Mouse (Mus musculus): ENCODE measurements around the gene Spocd1. TPM values are rescaled to one million over a fixed set of nuclear protein-coding genes. Genes with fewer than 3 reads are reported as not detected.
A peak's percentile ranks its signal among the peaks of the same experiment; 100 is the strongest.

The Spocd1 gene
- polyA plus RNA-seq, 1 experiment from 2014 or later = not detected

- Histone ChIP-seq H3K9me3 (ENCODE audit: control insufficient read depth, low read length) (no peaks in the 10 kb centered on the region), H3K27me3 (ENCODE audit: control insufficient read depth, insufficient read depth, low read depth, low read length) (peaks cover 40% of the 10 kb centered on the region), H3K9ac (ENCODE audit: low read length) (peak overlapping the region; percentile 64)
These were observed 58.9 kb downstream of the Spocd1 start for GRCm38 (mm10) chr4:129987825-129988504.

GRCm38 (mm10) chr4:129989925-129990324, 60.9 kb downstream of the Spocd1 start:
- WGBS = 68% methylated on average over 4 of the region's 4 CpGs
- Histone ChIP-seq H3K4me1 (replicated peaks; ENCODE audit: control insufficient read depth, insufficient read depth, low read length) (peaks cover 20% of the 10 kb centered on the region), H3K9ac (ENCODE audit: low read length) (no peak overlapping the region), H3K4me3 (ENCODE audit: low read length) (no peak overlapping the region), H3K9me3 (ENCODE audit: control insufficient read depth, low read length) (no peaks in the 10 kb centered on the region), H3K27me3 (ENCODE audit: control insufficient read depth, insufficient read depth, low read depth, low read length) (peaks cover 26% of the 10 kb centered on the region), H3K4me2 (ENCODE audit: low read depth, low read length) (no peak overlapping the region), H3K36me3 (ENCODE audit: control insufficient read depth, insufficient read depth, low read length) (no peaks in the 10 kb centered on the region), H3K27ac (ENCODE audit: low read length) (no peak overlapping the region)
- no peak for ATAC-seq (ENCODE audit: low read depth)

More at GRCm38 (mm10) chr4:129987825-129988504, 58.9 kb downstream of the Spocd1 start:
- WGBS = 2% methylated on average over 41 of the region's 53 CpGs
- Histone ChIP-seq H3K4me1 (replicated peaks; ENCODE audit: control insufficient read depth, insufficient read depth, low read length) (peaks cover 28% of the 10 kb centered on the region), H3K4me2 (ENCODE audit: low read depth, low read length) (peak overlapping the region; percentile 88), H3K36me3 (ENCODE audit: control insufficient read depth, insufficient read depth, low read length) (no peaks in the 10 kb centered on the region), H3K27ac (ENCODE audit: low read length) (no peak overlapping the region), H3K4me3 (ENCODE audit: low read length) (peak overlapping the region; percentile 60)
- peak; percentile 30 for ATAC-seq (ENCODE audit: low read depth)

GRCm38 (mm10) chr4:129992720-129993119, 63.7 kb downstream of the Spocd1 start:
- Histone ChIP-seq H3K9me3 (ENCODE audit: control insufficient read depth, low read length) (no peaks in the 10 kb centered on the region), H3K27me3 (ENCODE audit: control insufficient read depth, insufficient read depth, low read depth, low read length) (peaks cover 6% of the 10 kb centered on the region; the same call in 1 of the 2 replicates), H3K27ac (ENCODE audit: low read length) (no peak overlapping the region), H3K36me3 (ENCODE audit: control insufficient read depth, insufficient read depth, low read length) (no peaks in the 10 kb centered on the region), H3K4me1 (replicated peaks; ENCODE audit: control insufficient read depth, insufficient read depth, low read length) (no peaks in the 10 kb centered on the region; the same call in 1 of the 2 replicates), H3K9ac (ENCODE audit: low read length) (no peak overlapping the region), H3K4me3 (ENCODE audit: low read length) (no peak overlapping the region), H3K4me2 (ENCODE audit: low read depth, low read length) (no peak overlapping the region)
- WGBS = 75% methylated on average over 16 of the region's 16 CpGs
- no peak for ATAC-seq (ENCODE audit: low read depth)

GRCm38 (mm10) chr4:129993213-129993612, 64.2 kb downstream of the Spocd1 start:
- H3K9ac ChIP-seq (ENCODE audit: low read length) = no peak overlapping the region
- no peak for ATAC-seq (ENCODE audit: low read depth)
- H3K27ac ChIP-seq (ENCODE audit: low read length) = no peak overlapping the region
- no peak overlapping the region for H3K4me2 ChIP-seq (ENCODE audit: low read depth, low read length)
- no peaks in the 10 kb centered on the region for H3K9me3 ChIP-seq (ENCODE audit: control insufficient read depth, low read length)
- H3K4me1 ChIP-seq (replicated peaks; ENCODE audit: control insufficient read depth, insufficient read depth, low read length) = no peaks in the 10 kb centered on the region
- H3K27me3 ChIP-seq (ENCODE audit: control insufficient read depth, insufficient read depth, low read depth, low read length) = peaks cover 2% of the 10 kb centered on the region; the same call in 1 of the 2 replicates
- no peak overlapping the region for H3K4me3 ChIP-seq (ENCODE audit: low read length)
- 79% methylated on average over 5 of the region's 5 CpGs for WGBS
- H3K36me3 ChIP-seq (ENCODE audit: control insufficient read depth, insufficient read depth, low read length) = no peaks in the 10 kb centered on the region

GRCm38 (mm10) chr4:129993944-129994695, 65.1 kb downstream of the Spocd1 start:
- Histone ChIP-seq H3K4me3 (ENCODE audit: low read length) (no peak overlapping the region), H3K36me3 (ENCODE audit: control insufficient read depth, insufficient read depth, low read length) (no peaks in the 10 kb centered on the region), H3K4me2 (ENCODE audit: low read depth, low read length) (no peak overlapping the region), H3K27ac (ENCODE audit: low read length) (no peak overlapping the region), H3K4me1 (replicated peaks; ENCODE audit: control insufficient read depth, insufficient read depth, low read length) (no peaks in the 10 kb centered on the region), H3K9me3 (ENCODE audit: control insufficient read depth, low read length) (no peaks in the 10 kb centered on the region), H3K27me3 (ENCODE audit: control insufficient read depth, insufficient read depth, low read depth, low read length) (no peaks in the 10 kb centered on the region), H3K9ac (ENCODE audit: low read length) (no peak overlapping the region)
- ATAC-seq (ENCODE audit: low read depth) = no peak
- 83% methylated on average over 16 of the region's 16 CpGs for WGBS

GRCm38 (mm10) chr4:129994728-129995127, 65.7 kb downstream of the Spocd1 start:
- Histone ChIP-seq H3K4me2 (ENCODE audit: low read depth, low read length) (no peak overlapping the region), H3K27me3 (ENCODE audit: control insufficient read depth, insufficient read depth, low read depth, low read length) (no peaks in the 10 kb centered on the region), H3K36me3 (ENCODE audit: control insufficient read depth, insufficient read depth, low read length) (no peaks in the 10 kb centered on the region), H3K9me3 (ENCODE audit: control insufficient read depth, low read length) (no peaks in the 10 kb centered on the region), H3K4me3 (ENCODE audit: low read length) (no peak overlapping the region), H3K4me1 (replicated peaks; ENCODE audit: control insufficient read depth, insufficient read depth, low read length) (no peaks in the 10 kb centered on the region), H3K9ac (ENCODE audit: low read length) (no peak overlapping the region), H3K27ac (ENCODE audit: low read length) (no peak overlapping the region)
- 84% methylated on average over 5 of the region's 5 CpGs for WGBS
- no peak for ATAC-seq (ENCODE audit: low read depth)

GRCm38 (mm10) chr4:129995255-129995654, 66.2 kb downstream of the Spocd1 start:
- Histone ChIP-seq H3K4me2 (ENCODE audit: low read depth, low read length) (no peak overlapping the region), H3K4me3 (ENCODE audit: low read length) (no peak overlapping the region), H3K4me1 (replicated peaks; ENCODE audit: control insufficient read depth, insufficient read depth, low read length) (no peaks in the 10 kb centered on the region), H3K36me3 (ENCODE audit: control insufficient read depth, insufficient read depth, low read length) (no peaks in the 10 kb centered on the region), H3K9me3 (ENCODE audit: control insufficient read depth, low read length) (no peaks in the 10 kb centered on the region), H3K27ac (ENCODE audit: low read length) (no peak overlapping the region), H3K27me3 (ENCODE audit: control insufficient read depth, insufficient read depth, low read depth, low read length) (no peaks in the 10 kb centered on the region), H3K9ac (ENCODE audit: low read length) (no peak overlapping the region)
- no peak for ATAC-seq (ENCODE audit: low read depth)
- 87% methylated on average over 8 of the region's 8 CpGs for WGBS

- Histone ChIP-seq H3K9me3 (ENCODE audit: control insufficient read depth, low read length) (no peaks in the 10 kb centered on the region), H3K4me2 (ENCODE audit: low read depth, low read length) (no peak overlapping the region), H3K27ac (ENCODE audit: low read length) (no peak overlapping the region), H3K36me3 (ENCODE audit: control insufficient read depth, insufficient read depth, low read length) (no peaks in the 10 kb centered on the region), H3K9ac (ENCODE audit: low read length) (no peak overlapping the region), H3K4me3 (ENCODE audit: low read length) (no peak overlapping the region), H3K27me3 (ENCODE audit: control insufficient read depth, insufficient read depth, low read depth, low read length) (no peaks in the 10 kb centered on the region), H3K4me1 (replicated peaks; ENCODE audit: control insufficient read depth, insufficient read depth, low read length) (no peaks in the 10 kb centered on the region; the same call in 1 of the 2 replicates)
- WGBS = 76% methylated on average over 4 of the region's 4 CpGs
- no peak for ATAC-seq (ENCODE audit: low read depth)
These were observed 67.0 kb downstream of the Spocd1 start for GRCm38 (mm10) chr4:129996015-129996414.

GRCm38 (mm10) chr4:129998124-129998523, 69.1 kb downstream of the Spocd1 start:
- H3K4me3 ChIP-seq (ENCODE audit: low read length) = no peak overlapping the region
- H3K27me3 ChIP-seq (ENCODE audit: control insufficient read depth, insufficient read depth, low read depth, low read length) = no peaks in the 10 kb centered on the region
- no peak overlapping the region for H3K4me2 ChIP-seq (ENCODE audit: low read depth, low read length)
- H3K27ac ChIP-seq (ENCODE audit: low read length) = no peak overlapping the region
- ATAC-seq (ENCODE audit: low read depth) = no peak
- H3K9me3 ChIP-seq (ENCODE audit: control insufficient read depth, low read length) = no peaks in the 10 kb centered on the region
- no peaks in the 10 kb centered on the region for H3K36me3 ChIP-seq (ENCODE audit: control insufficient read depth, insufficient read depth, low read length)
- H3K4me1 ChIP-seq (replicated peaks; ENCODE audit: control insufficient read depth, insufficient read depth, low read length) = peaks cover 12% of the 10 kb centered on the region
- H3K9ac ChIP-seq (ENCODE audit: low read length) = no peak overlapping the region
- WGBS = 52% methylated on average over 10 of the region's 11 CpGs
